Mouse (Mus musculus) embryonic fibroblast, embryonic 13.5 days (primary cell): ENCODE measurements around the gene Slc16a6.

Experiments used
- CTCF ChIP-seq: IDR thresholded peaks from 2 replicates; pipeline ENCODE4 v1.5.1; 2011; ENCODE audit warnings: mild to moderate bottlenecking, control low read depth, low read length, moderate library complexity, borderline replicate concordance; ENCODE audit not compliant: insufficient read depth
- POLR2A ChIP-seq: IDR thresholded peaks from 2 replicates; pipeline ENCODE4 v1.6.1; 2011; ENCODE audit warnings: low read depth, mild to moderate bottlenecking, control low read depth, low read length, moderate library complexity

GRCm38 (mm10) chr11:109417472-109418040 is 55.8 kb downstream of the Slc16a6 start:
- no peak for TF ChIP-seq CTCF
- TF ChIP-seq POLR2A = no peak
